In genomic region chr9:66512351-66512671, GRCm38 (mm10) we compare ENCODE assay signal across 8 mouse cellular contexts. TPM values are rescaled to one million over a fixed set of nuclear protein-coding genes. Genes with fewer than 3 reads are reported as not detected.
A peak's percentile ranks its signal among the peaks of the same experiment; 100 is the strongest.
DNase-seq lines count a peak whose midpoint lies in the region; ATAC-seq and TF ChIP-seq lines count a peak whose summit lies in the region.

No protein-coding gene starts in this region.

- WGBS in hindbrain, embryonic 12.5 days = 0% methylated on average over 8 of the region's 8 CpGs
- WGBS in lung, postnatal 0 days = 0% methylated on average over 8 of the region's 8 CpGs

- TF ChIP-seq EP300 in lung, postnatal 0 days (IDR thresholded peaks at IDR 0.05) = no peak

- TF ChIP-seq CTCF in lung, postnatal 0 days (IDR thresholded peaks at IDR 0.05) = peak; percentile 10; the same call in 1 of the 2 replicates

- H3K4me1 ChIP-seq in hindbrain, embryonic 12.5 days = peaks cover 11% of the 10 kb centered on the region
- H3K4me1 ChIP-seq in lung, postnatal 0 days (ENCODE audit: insufficient read depth, low read depth, low read length) = no peaks in the 10 kb centered on the region

- peak; percentile 81 for DNase-seq in MN1 (ENCODE audit: low spot score)
- DNase-seq in cerebellum, adult 9-11 months = peak; percentile 89
- DNase-seq in frontal cortex, postnatal 10 days (ENCODE audit: low spot score in 2 of 2) = peak; percentile 86 to 90
- peak; percentile 80 to 87 for DNase-seq in layer of hippocampus, postnatal 10 days (ENCODE audit: low spot score in 2 of 2)
- peak; percentile 91 for DNase-seq in lung, postnatal 0 days (ENCODE audit: low spot score)
- DNase-seq in ovary, postnatal 10 days (ENCODE audit: low spot score) = peak; percentile 63
- peak; percentile 89 for DNase-seq in thymus, postnatal 0 days (ENCODE audit: low spot score)

- H3K9ac ChIP-seq in hindbrain, embryonic 12.5 days = peak overlapping the region; percentile 63
- peak overlapping the region; percentile 62 for H3K9ac ChIP-seq in lung, postnatal 0 days (replicated peaks; ENCODE audit: low read depth)

- peaks cover 53% of the 10 kb centered on the region for H3K36me3 ChIP-seq in hindbrain, embryonic 12.5 days
- peaks cover 17% of the 10 kb centered on the region; the same call in 1 of the 2 replicates for H3K36me3 ChIP-seq in lung, postnatal 0 days (ENCODE audit: insufficient read depth, low read length)

- H3K27me3 ChIP-seq in hindbrain, embryonic 12.5 days = no peaks in the 10 kb centered on the region
- no peaks in the 10 kb centered on the region for H3K27me3 ChIP-seq in lung, postnatal 0 days (replicated peaks; ENCODE audit: insufficient read depth, low read length)

- ATAC-seq in hindbrain, embryonic 12.5 days (ENCODE audit: low FRiP score) = peak; percentile 89
- ATAC-seq in lung, postnatal 0 days = peak; percentile 79

- H3K9me3 ChIP-seq in hindbrain, embryonic 12.5 days (replicated peaks) = no peaks in the 10 kb centered on the region
- H3K9me3 ChIP-seq in lung, postnatal 0 days (ENCODE audit: low read length) = no peaks in the 10 kb centered on the region

- H3K4me3 ChIP-seq in hindbrain, embryonic 12.5 days = peak overlapping the region; percentile 49
- H3K4me3 ChIP-seq in lung, postnatal 0 days (ENCODE audit: low read depth, low read length) = peak overlapping the region; percentile 70

- H3K4me2 ChIP-seq in hindbrain, embryonic 12.5 days (replicated peaks) = peak overlapping the region; percentile 67
- peak overlapping the region; percentile 99 for H3K4me2 ChIP-seq in lung, postnatal 0 days (replicated peaks; ENCODE audit: low read depth, low read length)

- H3K27ac ChIP-seq in hindbrain, embryonic 12.5 days = peak overlapping the region; percentile 94
- peak overlapping the region; percentile 91 for H3K27ac ChIP-seq in lung, postnatal 0 days (ENCODE audit: low read length)

RNA-seq across cellular contexts. Expression of gene Fbxl22, which starts 2.1 kb away (rescaled TPM):
- polyA plus RNA-seq in hindbrain, embryonic 12.5 days (2016; fragmentation: Nextera tagmentation; extraction: Ambion mirVana) = 1.9 and 2.8 TPM in 2 replicates
- under 1 TPM; 0.32 to 0.56 TPM for total RNA-seq in layer of hippocampus, postnatal 10 days (2021)
- 3.4 and 3.6 TPM in 2 replicates for polyA plus RNA-seq in lung, postnatal 0 days (2015; fragmentation: Nextera tagmentation; extraction: Ambion mirVana)
- 1.3 and 1.8 TPM in 2 replicates for polyA plus RNA-seq in thymus, postnatal 0 days (2015; fragmentation: Nextera tagmentation; extraction: Ambion mirVana)

Comparison
In these comparisons a context has a peak if more than half of its experiments do, and no peak if none do; other contexts are left out.
1. Peak in every context shown above with its lines: DNase-seq, ATAC-seq, H3K4me3 ChIP-seq and H3K27ac ChIP-seq.